Mouse (Mus musculus) neural tube, embryonic 13.5 days (tissue): Measurements from ENCODE around the gene Rcc1. TPM values are rescaled to one million over a fixed set of nuclear protein-coding genes. Genes with fewer than 3 reads are reported as not detected.

Source experiments
- ATAC-seq: fragments of 200-750 bp; cut with Nextera tagmentation; 2 replicates; pipeline ENCODE4 v1.8.0; 2017; ENCODE audit warnings: low read depth, mild to moderate bottlenecking, moderate TSS enrichment, moderate library complexity
- H3K27ac ChIP-seq: fragments of 300-500 bp; sonication (generic); replicated peaks from 2 replicates; pipeline ENCODE4 v1.5.1; 2015; ENCODE audit warnings: moderate library complexity, mild to moderate bottlenecking, inconsistent platforms
- H3K27me3 ChIP-seq: fragments of 300-500 bp; sonication (generic); 2 replicates; pipeline ENCODE4 v1.6.1; 2015; ENCODE audit warnings: mild to moderate bottlenecking, inconsistent platforms
- H3K36me3 ChIP-seq: fragments of 300-500 bp; sonication (generic); 2 replicates; pipeline ENCODE4 v1.6.1; 2015; ENCODE audit warnings: mild to moderate bottlenecking, inconsistent platforms
- H3K4me1 ChIP-seq: fragments of 300-500 bp; sonication (generic); replicated peaks from 2 replicates; pipeline ENCODE4 v1.6.1; 2015; ENCODE audit warnings: inconsistent platforms
- H3K4me2 ChIP-seq: fragments of 300-500 bp; sonication (generic); 2 replicates; pipeline ENCODE4 v1.6.1; 2015; ENCODE audit warnings: inconsistent platforms, mild to moderate bottlenecking, moderate library complexity
- H3K4me3 ChIP-seq: fragments of 300-500 bp; sonication (generic); 2 replicates; pipeline ENCODE4 v1.5.1; 2015; ENCODE audit warnings: mild to moderate bottlenecking, inconsistent platforms
- H3K9ac ChIP-seq: fragments of 300-500 bp; sonication (generic); 2 replicates; pipeline ENCODE4 v1.6.1; 2015; ENCODE audit warnings: moderate library complexity, mild to moderate bottlenecking, inconsistent platforms
- H3K9me3 ChIP-seq: fragments of 300-500 bp; sonication (generic); 2 replicates; pipeline ENCODE4 v1.6.1; 2016; ENCODE audit warnings: inconsistent platforms
- WGBS: fragments of 180-500 bp; shearing (Covaris S2); methylation state at CpG from one replicate; pipeline ENCODE4 v1.1.7; 2015; 5-methylcytosine and 5-hydroxymethylcytosine counted together
- polyA plus RNA-seq: library from polyadenylated mRNA; unstranded; fragments of >200 nt; fragmentation: Nextera tagmentation; extraction: Ambion mirVana; gene quantifications from 2 replicates; pipeline ENCODE4 v1.2.1, GENCODE M21; 2015

Rcc1 gene
- polyA plus RNA-seq, 1 experiment from 2014 or later, result 35.6 TPM

- Histone ChIP-seq H3K9me3 (no peaks in the 10 kb centered on the region), H3K9ac (peak overlapping the region; percentile 90; the same call in 1 of the 2 replicates), H3K27me3 (no peaks in the 10 kb centered on the region), H3K4me1 (peaks cover 21% of the 10 kb centered on the region), H3K4me2 (peak overlapping the region; percentile 80), H3K27ac (no peak overlapping the region), H3K4me3 (0 out of 2 replicates have a peak overlapping the region, but pooled peaks have one; percentile 84), H3K36me3 (peaks cover 6% of the 10 kb centered on the region; the same call in 1 of the 2 replicates)
- 38% methylated on average over 1 of the region's 1 CpGs for WGBS
- ATAC-seq, result no peak
Measured at GRCm38 (mm10) chr4:132351401-132351800, 2.0 kb downstream of the Rcc1 start.

- H3K36me3 ChIP-seq, result peaks cover 6% of the 10 kb centered on the region; the same call in 1 of the 2 replicates
- no peak overlapping the region for H3K27ac ChIP-seq
- peaks cover 21% of the 10 kb centered on the region for H3K4me1 ChIP-seq
- ATAC-seq, result no peak
- H3K9ac ChIP-seq, result no peak overlapping the region
- H3K27me3 ChIP-seq, result no peaks in the 10 kb centered on the region
- WGBS, result 60% methylated on average over 3 of the region's 3 CpGs
- no peaks in the 10 kb centered on the region for H3K9me3 ChIP-seq
- no peak overlapping the region for H3K4me2 ChIP-seq
- no peak overlapping the region for H3K4me3 ChIP-seq
Measured at GRCm38 (mm10) chr4:132350854-132351253, 2.6 kb downstream of the Rcc1 start.

- no peak for ATAC-seq
- Histone ChIP-seq H3K9me3 (no peaks in the 10 kb centered on the region), H3K4me2 (no peak overlapping the region), H3K36me3 (peaks cover 6% of the 10 kb centered on the region; the same call in 1 of the 2 replicates), H3K27me3 (no peaks in the 10 kb centered on the region), H3K9ac (no peak overlapping the region), H3K4me3 (no peak overlapping the region), H3K27ac (no peak overlapping the region), H3K4me1 (peaks cover 21% of the 10 kb centered on the region)
- WGBS, result 34% methylated on average over 2 of the region's 2 CpGs
Measured at GRCm38 (mm10) chr4:132350123-132350740, 3.2 kb downstream of the Rcc1 start.

- H3K27ac ChIP-seq, result no peak overlapping the region
- ATAC-seq, result no peak
- H3K4me1 ChIP-seq, result peaks cover 26% of the 10 kb centered on the region
- no peaks in the 10 kb centered on the region for H3K27me3 ChIP-seq
- WGBS, result 57% methylated on average over 3 of the region's 3 CpGs
- no peaks in the 10 kb centered on the region for H3K9me3 ChIP-seq
- H3K36me3 ChIP-seq, result peaks cover 6% of the 10 kb centered on the region; the same call in 1 of the 2 replicates
- no peak overlapping the region for H3K4me2 ChIP-seq
- H3K4me3 ChIP-seq, result no peak overlapping the region
- no peak overlapping the region for H3K9ac ChIP-seq
Measured at GRCm38 (mm10) chr4:132349495-132350122, 3.8 kb downstream of the Rcc1 start.

- Histone ChIP-seq H3K4me3 (no peak overlapping the region), H3K9me3 (no peaks in the 10 kb centered on the region), H3K4me1 (peaks cover 30% of the 10 kb centered on the region), H3K27ac (no peak overlapping the region), H3K36me3 (peaks cover 6% of the 10 kb centered on the region; the same call in 1 of the 2 replicates), H3K27me3 (no peaks in the 10 kb centered on the region), H3K9ac (no peak overlapping the region), H3K4me2 (no peak overlapping the region)
- 60% methylated on average over 3 of the region's 3 CpGs for WGBS
- ATAC-seq, result no peak
Measured at GRCm38 (mm10) chr4:132346661-132347060, 6.7 kb downstream of the Rcc1 start.

GRCm38 (mm10) chr4:132346261-132346660, 7.1 kb downstream of the Rcc1 start:
- peaks cover 5% of the 10 kb centered on the region; the same call in 1 of the 2 replicates for H3K36me3 ChIP-seq
- H3K4me3 ChIP-seq, result no peak overlapping the region
- ATAC-seq, result no peak
- H3K4me2 ChIP-seq, result no peak overlapping the region
- no peaks in the 10 kb centered on the region for H3K9me3 ChIP-seq
- peaks cover 26% of the 10 kb centered on the region for H3K4me1 ChIP-seq
- no peak overlapping the region for H3K27ac ChIP-seq
- H3K9ac ChIP-seq, result no peak overlapping the region
- no peaks in the 10 kb centered on the region for H3K27me3 ChIP-seq
- WGBS, result 86% methylated on average over 4 of the region's 4 CpGs

- Histone ChIP-seq H3K4me3 (peak overlapping the region; percentile 79), H3K36me3 (0 out of 2 replicates have a peak, but pooled peaks cover under 1% of the 10 kb centered on the region), H3K27ac (no peak overlapping the region), H3K4me1 (peaks cover 26% of the 10 kb centered on the region), H3K9me3 (no peaks in the 10 kb centered on the region), H3K27me3 (no peaks in the 10 kb centered on the region), H3K4me2 (peak overlapping the region; percentile 99; the same call in 1 of the 2 replicates), H3K9ac (peak overlapping the region; percentile 70; the same call in 1 of the 2 replicates)
- ATAC-seq, result no peak; the same call in 1 of the 2 replicates
- WGBS, result 49% methylated on average over 5 of the region's 5 CpGs
Measured at GRCm38 (mm10) chr4:132345843-132346212, 7.6 kb downstream of the Rcc1 start.

- Histone ChIP-seq H3K4me3 (peak overlapping the region; percentile 79), H3K9ac (peak overlapping the region; percentile 70), H3K4me2 (peak overlapping the region; percentile 99), H3K36me3 (no peaks in the 10 kb centered on the region), H3K9me3 (no peaks in the 10 kb centered on the region), H3K4me1 (peaks cover 26% of the 10 kb centered on the region), H3K27ac (peak overlapping the region; percentile 20; the same call in 1 of the 2 replicates), H3K27me3 (no peaks in the 10 kb centered on the region)
- under 1% methylated on average over 81 of the region's 83 CpGs for WGBS
- peak; percentile 89 for ATAC-seq
Measured at GRCm38 (mm10) chr4:132345135-132345842, 8.1 kb downstream of the Rcc1 start.

GRCm38 (mm10) chr4:132344403-132345134, 8.8 kb downstream of the Rcc1 start:
- Histone ChIP-seq H3K27me3 (no peaks in the 10 kb centered on the region), H3K4me3 (peak overlapping the region; percentile 79), H3K9ac (peak overlapping the region; percentile 70), H3K9me3 (no peaks in the 10 kb centered on the region), H3K4me2 (peak overlapping the region; percentile 99), H3K4me1 (peaks cover 26% of the 10 kb centered on the region), H3K27ac (no peak overlapping the region), H3K36me3 (peaks cover 5% of the 10 kb centered on the region)
- 10% methylated on average over 13 of the region's 13 CpGs for WGBS
- no peak for ATAC-seq

GRCm38 (mm10) chr4:132341451-132341850, 12.0 kb downstream of the Rcc1 start:
- Histone ChIP-seq H3K9me3 (no peaks in the 10 kb centered on the region), H3K27ac (no peak overlapping the region), H3K27me3 (no peaks in the 10 kb centered on the region), H3K4me2 (no peak overlapping the region), H3K4me1 (peaks cover 26% of the 10 kb centered on the region), H3K4me3 (no peak overlapping the region), H3K9ac (no peak overlapping the region), H3K36me3 (peaks cover 33% of the 10 kb centered on the region)
- ATAC-seq, result no peak
- WGBS, result 96% methylated on average over 3 of the region's 3 CpGs

GRCm38 (mm10) chr4:132338943-132339342, 14.5 kb downstream of the Rcc1 start:
- Histone ChIP-seq H3K36me3 (peaks cover 56% of the 10 kb centered on the region), H3K27ac (no peak overlapping the region), H3K4me3 (no peak overlapping the region), H3K4me2 (no peak overlapping the region), H3K9me3 (no peaks in the 10 kb centered on the region), H3K4me1 (peaks cover 15% of the 10 kb centered on the region), H3K9ac (no peak overlapping the region), H3K27me3 (no peaks in the 10 kb centered on the region)
- no peak for ATAC-seq
- 91% methylated on average over 13 of the region's 13 CpGs for WGBS
